Mouse (Mus musculus) C2C12 (cell line): ENCODE results near the gene Serinc5. TPM values are rescaled to one million over a fixed set of nuclear protein-coding genes. Genes with fewer than 3 reads are reported as not detected.

Experiments used
- H3K27me3 ChIP-seq: one replicate; pipeline ENCODE4 v1.6.1; 2011; ENCODE audit not compliant: control insufficient read depth, insufficient read depth, insufficient read length
- H3K36me3 ChIP-seq: one replicate; pipeline ENCODE4 v1.6.1; 2011; ENCODE audit not compliant: control insufficient read depth, insufficient read depth
- H3K4me3 ChIP-seq: one replicate; pipeline ENCODE4 v1.5.1; 2011; ENCODE audit warnings: mild to moderate bottlenecking, control low read depth; ENCODE audit not compliant: poor library complexity, insufficient read depth, severe bottlenecking
- H3K79me2 ChIP-seq: one replicate; pipeline ENCODE4 v1.6.1; 2011; ENCODE audit not compliant: control insufficient read depth, insufficient read depth
- H3K79me3 ChIP-seq: one replicate; pipeline ENCODE4 v1.6.1; 2011; ENCODE audit warnings: low read depth, control low read depth
- H3ac ChIP-seq: one replicate; pipeline ENCODE3; 2011; ENCODE audit warnings: low read depth; ENCODE audit not compliant: control insufficient read depth, insufficient read length
- CEBPB ChIP-seq: IDR thresholded peaks from one replicate; pipeline ENCODE4 v1.6.1; 2011; ENCODE audit warnings: low read depth, mild to moderate bottlenecking, control low read depth, moderate library complexity
- CTCF ChIP-seq: IDR thresholded peaks from one replicate; pipeline ENCODE4 v1.5.1; 2011; ENCODE audit not compliant: control insufficient read depth, insufficient read depth, insufficient read length
- FOSL1 ChIP-seq: IDR thresholded peaks from one replicate; pipeline ENCODE4 v1.8.0; 2011; ENCODE audit warnings: mild to moderate bottlenecking, low read length; ENCODE audit not compliant: poor library complexity, insufficient read depth, severe bottlenecking
- MAX ChIP-seq: IDR thresholded peaks from one replicate; pipeline ENCODE4 v1.6.1; 2011; ENCODE audit warnings: mild to moderate bottlenecking, control low read depth
- MYOD1 ChIP-seq: IDR thresholded peaks from one replicate; pipeline ENCODE4 v1.6.1; 2011; ENCODE audit warnings: low read depth; ENCODE audit not compliant: control insufficient read depth, insufficient read length
- MYOG ChIP-seq: IDR thresholded peaks from one replicate; pipeline ENCODE4 v1.6.1; 2011; ENCODE audit not compliant: control insufficient read depth, insufficient read length; ENCODE audit errors: extremely low read depth
- USF1 ChIP-seq: IDR thresholded peaks from one replicate; pipeline ENCODE4 v1.6.1; 2011; ENCODE audit warnings: low read depth, mild to moderate bottlenecking, control low read depth, moderate library complexity
- polyA plus RNA-seq: library from polyadenylated mRNA; unstranded; fragments of >200 nt; fragmentation: generic; extraction: Trizol; gene quantifications from one replicate; pipeline ENCODE4 v1.2.1, GENCODE M21; 2012; ENCODE audit warnings: missing spikeins

Gene Serinc5
- polyA plus RNA-seq, 1 experiment = 2.8 TPM

DNA sequence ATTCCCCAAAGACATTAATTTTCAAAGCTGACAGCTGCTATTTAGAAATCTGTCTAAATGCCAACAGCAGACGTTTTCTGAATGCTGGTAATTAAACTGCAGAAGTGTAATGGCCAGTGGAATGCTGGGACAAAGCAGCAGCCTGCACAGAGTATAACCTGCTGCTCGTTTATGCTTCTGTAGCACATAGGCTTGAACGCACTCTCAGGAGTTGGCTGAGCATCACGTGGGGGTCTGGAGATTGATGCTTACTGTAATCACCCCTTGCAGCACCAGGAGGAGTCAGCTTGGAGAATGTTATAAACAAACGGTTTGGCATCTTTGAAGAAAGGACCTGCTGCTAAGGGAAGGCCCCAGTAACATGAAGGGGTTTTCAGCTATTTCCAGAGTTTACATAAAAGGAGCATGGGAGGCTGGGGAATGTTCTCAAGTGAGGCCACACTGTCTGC is 85.6 kb downstream of the Serinc5 start:
- Histone ChIP-seq H3K4me3 (no peak overlapping the region), H3K36me3 (no peaks in the 10 kb centered on the region), H3K27me3 (no peaks in the 10 kb centered on the region), H3K79me2 (no peaks in the 10 kb centered on the region), H3ac (no peak overlapping the region), H3K79me3 (no peaks in the 10 kb centered on the region)
- no peak for TF ChIP-seq USF1
- no peak for TF ChIP-seq MYOD1
- TF ChIP-seq CEBPB = no peak
- TF ChIP-seq FOSL1 = no peak
- TF ChIP-seq CTCF = no peak
- TF ChIP-seq MYOG = no peak
- no peak for TF ChIP-seq MAX

DNA sequence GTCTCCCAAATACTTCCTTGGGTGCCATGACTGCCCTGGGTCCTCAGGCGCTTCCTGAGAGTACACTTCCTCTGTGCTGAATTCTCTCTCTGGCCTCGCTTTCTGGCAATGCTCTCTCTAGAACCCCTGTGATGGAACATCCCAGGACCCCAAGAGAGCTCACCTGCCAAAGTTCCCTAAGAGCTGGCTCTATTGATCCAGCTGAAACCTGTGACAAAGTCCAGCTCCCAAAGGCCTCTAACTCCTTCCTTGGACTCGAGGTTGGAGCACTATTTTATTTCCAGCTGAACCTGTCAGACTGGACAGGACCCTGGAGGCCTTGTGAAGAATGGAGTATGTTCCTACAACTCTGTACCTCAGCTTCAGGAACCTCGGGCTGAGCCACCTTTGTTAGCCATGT is 86.2 kb downstream of the Serinc5 start:
- TF ChIP-seq MAX = no peak
- no peak for TF ChIP-seq USF1
- Histone ChIP-seq H3K79me2 (no peaks in the 10 kb centered on the region), H3K27me3 (no peaks in the 10 kb centered on the region), H3K4me3 (no peak overlapping the region), H3K36me3 (no peaks in the 10 kb centered on the region), H3K79me3 (no peaks in the 10 kb centered on the region), H3ac (no peak overlapping the region)

DNA sequence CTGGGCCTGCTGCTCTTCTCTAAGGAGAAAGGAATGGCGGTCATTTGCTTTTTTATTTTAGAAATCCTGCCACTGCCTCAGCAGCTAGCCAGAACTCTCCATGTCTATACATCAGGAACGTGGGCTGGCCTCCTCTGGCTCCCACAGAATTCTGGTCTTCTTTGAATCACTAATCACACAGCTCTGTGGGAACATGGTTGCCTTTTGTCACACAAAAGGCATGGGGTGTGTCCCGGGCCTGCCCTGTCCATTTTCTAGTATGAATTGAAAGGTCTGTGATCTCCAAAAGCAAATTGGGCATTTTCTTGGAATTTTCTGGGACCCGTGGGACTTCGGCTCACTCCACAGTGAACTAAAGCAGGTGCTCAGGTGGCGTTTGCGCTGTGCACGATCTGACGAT is 87.9 kb downstream of the Serinc5 start:
- no peaks in the 10 kb centered on the region for H3K27me3 ChIP-seq
- TF ChIP-seq MYOG = no peak
- no peak for TF ChIP-seq MAX
- TF ChIP-seq CTCF = no peak
- no peak for TF ChIP-seq FOSL1
- TF ChIP-seq CEBPB = no peak
- TF ChIP-seq USF1 = no peak
- no peak for TF ChIP-seq MYOD1
- H3K4me3 ChIP-seq = no peak overlapping the region
- H3K36me3 ChIP-seq = no peaks in the 10 kb centered on the region
- H3ac ChIP-seq = no peak overlapping the region
- no peaks in the 10 kb centered on the region for H3K79me2 ChIP-seq
- H3K79me3 ChIP-seq = no peaks in the 10 kb centered on the region

DNA sequence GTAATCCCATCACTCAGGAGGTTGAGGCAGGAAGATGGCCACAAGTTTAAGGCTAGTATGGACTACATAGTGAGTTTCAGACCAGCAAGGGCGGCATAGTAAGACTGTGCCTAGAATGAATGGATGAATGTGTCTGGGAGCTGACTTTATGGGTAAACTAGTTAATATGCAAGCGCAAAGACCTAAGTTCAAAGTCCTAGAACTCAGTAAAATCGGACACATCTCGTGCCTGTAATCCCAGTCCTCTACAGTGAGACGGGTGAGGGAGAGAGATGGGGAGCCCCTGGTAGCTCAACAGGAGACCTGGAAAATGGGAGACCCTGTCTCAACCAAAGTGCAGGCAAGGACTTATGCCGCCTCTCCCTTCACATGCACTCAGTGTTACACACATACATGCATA is 88.5 kb downstream of the Serinc5 start:
- H3K36me3 ChIP-seq = no peaks in the 10 kb centered on the region
- no peaks in the 10 kb centered on the region for H3K27me3 ChIP-seq
- H3K79me3 ChIP-seq = no peaks in the 10 kb centered on the region
- no peaks in the 10 kb centered on the region for H3K79me2 ChIP-seq
- H3ac ChIP-seq = no peak overlapping the region
- TF ChIP-seq CEBPB (no peak), MYOG (no peak), MAX (no peak), USF1 (no peak), CTCF (no peak), MYOD1 (no peak), FOSL1 (no peak)
- H3K4me3 ChIP-seq = no peak overlapping the region

DNA sequence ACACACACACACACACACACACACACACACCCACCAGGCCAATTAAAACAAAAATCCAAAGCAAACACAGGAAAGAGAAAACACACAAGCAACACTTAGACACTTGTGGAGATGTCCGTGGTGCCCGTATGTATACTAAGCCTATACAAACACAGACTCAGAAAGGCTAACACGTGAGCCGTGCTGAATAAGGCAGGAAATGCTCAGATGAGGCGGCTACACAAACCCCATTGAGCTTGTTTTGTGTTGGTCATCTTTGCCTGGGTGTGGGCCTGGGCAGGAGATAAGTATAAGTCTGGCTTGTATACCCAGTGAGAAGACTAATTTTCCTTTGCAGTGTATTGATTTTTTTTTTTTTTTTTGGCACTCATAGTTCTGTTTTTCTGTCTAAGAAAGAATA is 91.1 kb downstream of the Serinc5 start:
- Histone ChIP-seq H3ac (no peak overlapping the region), H3K27me3 (no peaks in the 10 kb centered on the region), H3K4me3 (no peak overlapping the region), H3K79me2 (no peaks in the 10 kb centered on the region), H3K79me3 (no peaks in the 10 kb centered on the region), H3K36me3 (no peaks in the 10 kb centered on the region)
- TF ChIP-seq USF1 (no peak), CTCF (no peak), CEBPB (no peak), MYOG (no peak), MYOD1 (no peak)

DNA sequence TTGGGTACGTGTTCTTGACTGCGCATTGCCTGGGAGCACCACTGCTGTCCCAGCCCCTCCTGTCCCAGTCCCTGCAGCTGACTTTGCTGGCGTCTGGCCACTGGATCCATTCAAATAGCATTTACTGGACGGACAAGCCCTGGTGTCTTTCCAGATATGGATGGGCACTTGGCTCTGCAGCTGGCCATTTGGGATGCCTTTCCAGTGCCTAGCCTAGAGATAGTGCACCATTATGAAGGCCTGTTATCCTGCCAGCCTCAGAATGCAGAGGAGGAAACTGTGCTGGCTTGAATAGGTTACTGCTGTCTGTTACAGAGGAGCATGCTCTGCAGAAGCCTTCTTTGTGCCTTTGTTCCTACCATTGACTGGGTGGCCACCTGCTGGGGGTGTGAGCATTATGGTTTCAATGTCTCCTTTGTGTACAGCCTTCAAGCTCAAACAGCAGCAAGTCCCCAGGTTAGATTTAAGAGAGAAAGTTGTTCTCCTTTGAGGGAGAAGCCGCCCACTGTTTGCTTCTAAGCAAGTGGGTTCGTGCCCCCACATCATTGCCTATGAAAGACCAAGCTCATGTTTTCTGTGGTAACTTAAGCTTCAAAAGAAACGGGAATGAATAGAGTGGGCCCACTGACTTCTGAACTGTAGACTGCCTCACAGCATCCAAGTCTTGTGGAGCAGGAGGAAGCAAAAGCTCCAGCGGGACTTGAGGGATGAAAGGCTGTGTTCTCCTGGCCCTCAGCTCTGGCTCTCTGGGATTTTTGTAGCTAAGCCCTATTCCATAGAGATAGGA is 92.5 kb downstream of the Serinc5 start:
- TF ChIP-seq MAX (no peak), CTCF (no peak), MYOG (no peak), CEBPB (no peak), FOSL1 (no peak), USF1 (no peak), MYOD1 (no peak)
- H3ac ChIP-seq = no peak overlapping the region

More for the DNA sequence above, 92.5 kb downstream of the Serinc5 start:
- no peaks in the 10 kb centered on the region for H3K79me2 ChIP-seq
- H3K36me3 ChIP-seq = no peaks in the 10 kb centered on the region
- H3K79me3 ChIP-seq = no peaks in the 10 kb centered on the region
- no peak overlapping the region for H3K4me3 ChIP-seq
- H3K27me3 ChIP-seq = no peaks in the 10 kb centered on the region
